Mouse (Mus musculus) kidney, embryonic 16.5 days (tissue): ENCODE measurements around the gene Fam131b. TPM values are rescaled to one million over a fixed set of nuclear protein-coding genes. Genes with fewer than 3 reads are reported as not detected.

Experiments
- ATAC-seq: fragments of 200-750 bp; cut with Nextera tagmentation; 2 replicates; pipeline ENCODE4 v1.8.0; 2017; ENCODE audit warnings: moderate TSS enrichment; ENCODE audit not compliant: low FRiP score, low TSS enrichment
- H3K27ac ChIP-seq: fragments of 300-500 bp; sonication (generic); 2 replicates; pipeline ENCODE4 v1.5.1; 2014; ENCODE audit warnings: low read length
- H3K27me3 ChIP-seq: fragments of 300-500 bp; sonication (generic); 2 replicates; pipeline ENCODE4 v1.6.1; 2014; ENCODE audit warnings: low read length, control low read depth, mixed read lengths; ENCODE audit not compliant: insufficient read depth
- H3K36me3 ChIP-seq: fragments of 300-500 bp; sonication (generic); 2 replicates; pipeline ENCODE4 v1.6.1; 2014; ENCODE audit warnings: low read length, control low read depth, mixed read lengths; ENCODE audit not compliant: insufficient read depth
- H3K4me1 ChIP-seq: fragments of 300-500 bp; sonication (generic); 2 replicates; pipeline ENCODE4 v1.6.1; 2014; ENCODE audit warnings: low read length, control low read depth, mixed read lengths; ENCODE audit not compliant: insufficient read depth
- H3K4me2 ChIP-seq: fragments of 300-500 bp; sonication (generic); replicated peaks from 2 replicates; pipeline ENCODE4 v1.6.1; 2014; ENCODE audit warnings: low read depth, low read length
- H3K4me3 ChIP-seq: fragments of 300-500 bp; sonication (generic); 2 replicates; pipeline ENCODE4 v1.5.1; 2014; ENCODE audit warnings: mild to moderate bottlenecking, low read length
- H3K9ac ChIP-seq: fragments of 300-500 bp; sonication (generic); replicated peaks from 2 replicates; pipeline ENCODE4 v1.6.1; 2014; ENCODE audit warnings: low read length
- H3K9me3 ChIP-seq: fragments of 300-500 bp; sonication (generic); 2 replicates; pipeline ENCODE4 v1.6.1; 2016; ENCODE audit warnings: low read length, control low read depth
- WGBS: fragments of 180-500 bp; shearing (Covaris S2); extraction: QIAGEN DNeasy Blood & Tissue Kit; methylation state at CpG from one replicate; pipeline ENCODE4 v1.1.7; 2014; 5-methylcytosine and 5-hydroxymethylcytosine counted together
- polyA plus RNA-seq: library from polyadenylated mRNA; unstranded; fragments of >200 nt; fragmentation: Nextera tagmentation; extraction: Ambion mirVana; gene quantifications from 2 replicates; pipeline ENCODE4 v1.2.1, GENCODE M21; 2015

Fam131b gene
- polyA plus RNA-seq, 1 experiment from 2014 or later, result 0.11 TPM

DNA sequence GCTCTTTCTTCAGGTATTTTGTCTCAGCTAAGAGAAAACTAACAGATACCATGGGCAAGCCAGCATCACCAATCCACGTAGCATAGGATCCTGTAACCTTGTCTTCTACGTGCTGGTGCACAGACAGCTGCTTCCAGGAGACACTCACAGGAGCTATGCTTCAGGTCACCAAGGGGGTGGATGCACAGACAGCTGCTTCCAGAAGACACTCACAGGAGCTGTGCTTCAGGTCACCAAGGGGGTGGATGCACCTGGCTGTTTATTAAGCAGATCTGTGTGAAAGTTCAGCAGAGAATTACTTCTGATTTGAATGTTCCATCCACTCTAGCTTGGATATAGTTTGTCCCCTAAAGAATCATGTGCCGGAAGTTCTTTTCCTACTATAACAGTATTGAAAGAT, 6.5 kb upstream of the Fam131b start:
- H3K4me1 ChIP-seq, result no peaks in the 10 kb centered on the region
- no peaks in the 10 kb centered on the region for H3K9me3 ChIP-seq
- WGBS, result 77% methylated on average over 3 of the region's 3 CpGs
- H3K4me2 ChIP-seq, result no peak overlapping the region
- no peaks in the 10 kb centered on the region for H3K36me3 ChIP-seq
- no peak for ATAC-seq
- H3K27ac ChIP-seq, result no peak overlapping the region
- H3K27me3 ChIP-seq, result 0 out of 2 replicates have a peak, but pooled peaks cover 1% of the 10 kb centered on the region
- no peak overlapping the region for H3K4me3 ChIP-seq
- no peak overlapping the region for H3K9ac ChIP-seq

- WGBS, result 72% methylated on average over 3 of the region's 3 CpGs
Observed at GRCm38 (mm10) chr6:42330216-42330615, 5.8 kb upstream of the Fam131b start.

DNA sequence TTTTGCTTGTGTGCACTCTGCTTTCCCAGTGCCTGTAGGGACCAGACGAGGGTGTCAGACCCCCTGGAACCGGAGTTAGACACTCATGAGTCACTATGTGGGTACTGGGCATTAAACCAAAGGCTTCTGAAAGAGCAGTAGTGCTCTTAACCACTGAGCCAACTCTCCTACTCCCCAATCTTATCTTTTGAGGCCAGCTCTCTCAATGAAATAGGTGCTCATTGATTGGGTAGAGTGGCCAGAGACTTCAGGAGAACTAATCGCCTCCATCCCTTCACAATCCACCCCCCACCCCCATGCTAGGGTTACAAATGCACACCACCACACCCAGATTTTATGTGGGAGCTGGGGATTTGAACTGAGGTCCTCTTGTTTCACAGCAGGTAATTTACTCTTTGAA, 4.3 kb upstream of the Fam131b start:
- Histone ChIP-seq H3K4me3 (no peak overlapping the region), H3K4me1 (peaks cover 14% of the 10 kb centered on the region), H3K27ac (no peak overlapping the region), H3K4me2 (no peak overlapping the region), H3K27me3 (peaks cover 20% of the 10 kb centered on the region), H3K9me3 (no peaks in the 10 kb centered on the region), H3K9ac (no peak overlapping the region), H3K36me3 (no peaks in the 10 kb centered on the region)
- 72% methylated on average over 3 of the region's 3 CpGs for WGBS
- ATAC-seq, result no peak

More at GRCm38 (mm10) chr6:42330216-42330615, 5.8 kb upstream of the Fam131b start:
- Histone ChIP-seq H3K27ac (no peak overlapping the region), H3K36me3 (no peaks in the 10 kb centered on the region), H3K27me3 (0 out of 2 replicates have a peak, but pooled peaks cover 6% of the 10 kb centered on the region), H3K9me3 (no peaks in the 10 kb centered on the region), H3K9ac (no peak overlapping the region), H3K4me3 (no peak overlapping the region), H3K4me1 (0 out of 2 replicates have a peak, but pooled peaks cover under 1% of the 10 kb centered on the region), H3K4me2 (no peak overlapping the region)
- no peak for ATAC-seq

- no peaks in the 10 kb centered on the region for H3K36me3 ChIP-seq
- no peak for ATAC-seq
- peaks cover 18% of the 10 kb centered on the region for H3K4me1 ChIP-seq
- H3K27ac ChIP-seq, result no peak overlapping the region
- no peak overlapping the region for H3K9ac ChIP-seq
- H3K4me3 ChIP-seq, result no peak overlapping the region
- H3K4me2 ChIP-seq, result no peak overlapping the region
- peaks cover 42% of the 10 kb centered on the region for H3K27me3 ChIP-seq
- H3K9me3 ChIP-seq, result no peaks in the 10 kb centered on the region
- 91% methylated on average over 3 of the region's 3 CpGs for WGBS
Observed at GRCm38 (mm10) chr6:42326509-42326908, 2.1 kb upstream of the Fam131b start.

DNA sequence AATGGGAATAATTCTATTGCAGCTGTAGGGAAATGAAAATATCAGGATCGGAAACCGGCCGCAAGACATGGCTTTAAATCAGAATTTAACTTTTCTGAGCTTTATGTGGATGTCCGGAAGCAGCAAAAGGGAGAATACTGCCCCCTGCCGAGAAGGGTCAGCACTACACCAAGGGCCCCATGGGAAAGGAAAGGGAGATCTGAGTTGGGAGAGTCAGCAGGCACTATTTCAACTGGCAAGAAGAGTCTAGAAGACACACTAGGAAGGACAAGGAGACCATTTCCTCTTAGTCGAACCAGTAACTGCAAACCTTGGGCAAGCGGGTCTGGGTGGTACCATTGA, 796 bp upstream of the Fam131b start:
- no peak for ATAC-seq
- Histone ChIP-seq H3K4me3 (peak overlapping the region; percentile 65), H3K27ac (no peak overlapping the region), H3K9me3 (no peaks in the 10 kb centered on the region), H3K4me2 (peak overlapping the region; percentile 100), H3K9ac (peak overlapping the region; percentile 60), H3K27me3 (peaks cover 48% of the 10 kb centered on the region), H3K4me1 (peaks cover 18% of the 10 kb centered on the region), H3K36me3 (no peaks in the 10 kb centered on the region)
- 5% methylated on average over 7 of the region's 7 CpGs for WGBS

DNA sequence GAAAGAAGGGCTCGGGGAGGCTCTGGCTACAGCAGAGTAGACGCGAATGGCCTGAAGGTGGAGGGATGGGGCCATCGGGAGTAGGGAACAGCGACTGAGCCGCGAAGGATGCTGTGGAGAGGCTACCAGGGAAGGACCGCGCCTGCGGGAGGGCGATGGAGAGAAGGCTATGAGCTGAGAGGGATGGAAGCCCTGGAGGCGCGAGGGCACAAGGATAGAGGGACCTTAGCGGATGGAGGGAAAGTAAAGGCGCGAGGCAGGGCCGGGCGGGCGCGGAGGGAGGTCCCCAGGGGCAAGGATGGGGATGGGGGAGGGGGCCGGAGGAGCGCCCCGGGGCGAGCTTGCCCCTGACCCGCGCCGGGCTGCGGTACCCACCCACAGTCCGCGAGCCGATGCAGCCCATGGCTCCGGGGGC, 369 bp downstream of the Fam131b start:
- Histone ChIP-seq H3K4me1 (peaks cover 18% of the 10 kb centered on the region), H3K27me3 (peaks cover 48% of the 10 kb centered on the region), H3K27ac (no peak overlapping the region), H3K4me2 (peak overlapping the region; percentile 100), H3K9me3 (no peaks in the 10 kb centered on the region), H3K4me3 (peak overlapping the region; percentile 65), H3K36me3 (no peaks in the 10 kb centered on the region), H3K9ac (peak overlapping the region; percentile 60)
- 2% methylated on average over 13 of the region's 32 CpGs for WGBS
- peak; percentile 73 for ATAC-seq

GRCm38 (mm10) chr6:42323371-42324066, 924 bp downstream of the Fam131b start:
- 0 out of 2 replicates have a peak overlapping the region, but pooled peaks have one; percentile 60 for H3K9ac ChIP-seq

GRCm38 (mm10) chr6:42318293-42318692, 6.2 kb downstream of the Fam131b start:
- Histone ChIP-seq H3K27ac (no peak overlapping the region), H3K36me3 (no peaks in the 10 kb centered on the region), H3K27me3 (peaks cover 23% of the 10 kb centered on the region), H3K9ac (no peak overlapping the region), H3K9me3 (no peaks in the 10 kb centered on the region), H3K4me1 (no peaks in the 10 kb centered on the region; the same call in 1 of the 2 replicates), H3K4me3 (no peak overlapping the region), H3K4me2 (no peak overlapping the region)
- 69% methylated on average over 4 of the region's 4 CpGs for WGBS
- ATAC-seq, result no peak

More at GRCm38 (mm10) chr6:42323371-42324066, 924 bp downstream of the Fam131b start:
- H3K4me2 ChIP-seq, result peak overlapping the region; percentile 100
- WGBS, result 1% methylated on average over 28 of the region's 28 CpGs
- peak; percentile 28; the same call in 1 of the 2 replicates for ATAC-seq
- peak overlapping the region; percentile 65 for H3K4me3 ChIP-seq
- H3K36me3 ChIP-seq, result no peaks in the 10 kb centered on the region
- no peaks in the 10 kb centered on the region for H3K9me3 ChIP-seq
- peaks cover 18% of the 10 kb centered on the region for H3K4me1 ChIP-seq
- no peak overlapping the region for H3K27ac ChIP-seq
- H3K27me3 ChIP-seq, result peaks cover 48% of the 10 kb centered on the region

- Histone ChIP-seq H3K4me3 (no peak overlapping the region), H3K9ac (no peak overlapping the region), H3K4me2 (no peak overlapping the region), H3K9me3 (no peaks in the 10 kb centered on the region), H3K4me1 (no peaks in the 10 kb centered on the region), H3K27me3 (no peaks in the 10 kb centered on the region), H3K36me3 (no peaks in the 10 kb centered on the region), H3K27ac (no peak overlapping the region)
- 0 out of 2 replicates have a peak, but pooled peaks have one; percentile 15 for ATAC-seq
- 84% methylated on average over 2 of the region's 2 CpGs for WGBS
Observed at GRCm38 (mm10) chr6:42310427-42311053, 13.9 kb downstream of the Fam131b start.

DNA sequence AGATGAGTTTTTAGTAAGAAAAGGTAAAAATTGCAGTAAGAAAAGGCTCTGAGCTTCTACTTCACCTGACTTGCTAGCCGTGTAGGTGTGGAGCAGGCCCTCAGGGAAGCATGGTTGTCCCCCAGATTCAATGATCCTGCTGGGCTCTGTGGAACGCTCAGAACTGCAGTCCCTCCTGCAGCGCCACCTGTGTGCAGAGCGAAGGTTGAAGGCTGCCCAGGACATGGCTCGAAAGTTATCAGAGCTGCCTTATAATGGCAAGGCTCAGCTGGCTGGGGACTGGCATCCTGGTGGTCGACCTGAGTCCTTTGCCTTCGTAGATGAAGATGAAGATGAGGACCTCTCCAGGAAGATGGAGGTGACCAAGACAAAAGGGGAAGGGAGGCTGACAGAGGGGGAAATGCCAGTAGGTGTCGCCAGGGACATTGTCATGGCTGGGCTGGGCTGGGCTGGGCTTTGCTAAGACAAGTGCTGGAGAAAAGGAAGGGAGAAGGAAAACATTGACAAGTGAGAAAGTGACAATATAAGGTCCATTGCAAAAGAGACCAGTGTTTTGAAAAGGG, 14.5 kb downstream of the Fam131b start:
- Histone ChIP-seq H3K27me3 (no peaks in the 10 kb centered on the region), H3K4me3 (no peak overlapping the region), H3K36me3 (no peaks in the 10 kb centered on the region), H3K9me3 (no peaks in the 10 kb centered on the region), H3K27ac (no peak overlapping the region), H3K4me1 (no peaks in the 10 kb centered on the region), H3K4me2 (no peak overlapping the region), H3K9ac (no peak overlapping the region)
- no peak; the same call in 1 of the 2 replicates for ATAC-seq
- WGBS, result 53% methylated on average over 8 of the region's 8 CpGs
